Mouse (Mus musculus): ENCODE measurements around the gene Cntn2.

DNA sequence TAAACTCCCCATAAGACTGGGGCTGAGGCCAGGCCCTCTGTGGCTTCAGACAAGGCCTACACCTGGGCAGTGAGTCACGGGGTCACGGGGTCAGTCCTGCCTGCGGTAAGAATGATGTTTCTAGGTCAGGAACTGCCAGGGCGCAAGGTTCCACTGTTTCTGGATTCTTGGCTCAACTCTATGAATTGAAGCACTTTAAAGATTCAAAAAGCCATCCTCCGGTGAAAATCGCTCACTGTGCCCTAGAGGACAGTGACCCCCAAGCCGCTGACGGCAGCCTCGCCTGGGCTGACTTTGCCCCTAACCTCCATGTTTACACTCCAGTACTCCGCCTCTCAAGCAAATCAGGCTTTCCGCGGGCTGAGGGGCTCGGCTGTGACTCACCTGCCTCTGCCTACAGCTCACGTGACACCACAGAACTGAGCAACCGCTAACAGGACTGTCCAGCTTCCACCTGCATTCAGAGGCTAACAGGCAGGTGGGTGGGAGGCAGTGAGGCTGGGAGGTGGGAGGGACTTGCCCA is 43.7 kb upstream of the Cntn2 start:
- TF ChIP-seq CTCF (IDR thresholded peaks at IDR 0.05; ENCODE audit: low read depth, low read length): no peak
- no peak for TF ChIP-seq POLR2A (IDR thresholded peaks at IDR 0.05; ENCODE audit: extremely low read depth, insufficient read depth, low read length)
